Mouse (Mus musculus): Measurements from ENCODE around the gene Srsf5. TPM values are rescaled to one million over a fixed set of nuclear protein-coding genes. Genes with fewer than 3 reads are reported as not detected.

Srsf5 gene
- total RNA-seq (2017): 1,371 and 1,393 TPM in 2 replicates

DNA sequence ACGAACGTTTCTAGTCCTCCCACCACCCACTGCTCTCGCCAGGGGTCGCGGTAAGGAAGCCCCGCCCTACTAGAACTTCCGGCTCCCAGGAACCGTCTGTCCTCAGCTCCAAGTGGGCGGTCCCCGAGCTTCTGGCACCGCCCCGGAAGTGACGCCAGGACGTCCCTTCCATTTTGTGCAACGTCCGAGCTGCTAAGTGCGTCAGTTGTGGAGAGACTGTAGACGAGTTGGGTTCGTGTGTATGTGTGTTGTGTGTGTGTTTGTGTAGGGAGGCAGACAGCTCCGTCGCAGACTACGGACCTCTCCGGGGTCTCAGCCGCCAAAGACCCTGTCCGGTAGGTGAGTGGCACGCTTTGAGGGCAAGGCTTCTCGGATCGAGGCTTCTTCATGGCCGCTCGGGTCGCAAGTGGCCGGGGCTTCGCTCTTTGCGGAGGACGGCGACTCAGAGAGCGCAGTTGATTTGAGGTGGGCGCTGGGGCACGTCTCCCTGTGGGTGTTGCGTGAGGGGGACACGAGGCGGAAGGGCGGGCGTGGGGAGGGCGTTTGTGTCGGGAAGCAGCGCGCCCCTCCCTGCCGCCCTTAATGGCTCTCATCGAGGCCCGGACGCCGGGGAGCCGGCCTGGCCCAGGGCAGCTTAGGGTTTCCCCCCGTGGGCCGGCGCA lies at the start of gene Srsf5:
Srsf5 (plus strand) TSS at position 171 of the 662 bp plus-strand sequence.
- peak; percentile 81 to 85 for ATAC-seq (replicated peaks in 1 of 2; ENCODE audit: insufficient read depth in 1 of 2, low FRiP score in 2 of 2, low TSS enrichment in 1 of 2, low read depth in 1 of 2, poor library complexity in 2 of 2, severe bottlenecking in 2 of 2)

DNA sequence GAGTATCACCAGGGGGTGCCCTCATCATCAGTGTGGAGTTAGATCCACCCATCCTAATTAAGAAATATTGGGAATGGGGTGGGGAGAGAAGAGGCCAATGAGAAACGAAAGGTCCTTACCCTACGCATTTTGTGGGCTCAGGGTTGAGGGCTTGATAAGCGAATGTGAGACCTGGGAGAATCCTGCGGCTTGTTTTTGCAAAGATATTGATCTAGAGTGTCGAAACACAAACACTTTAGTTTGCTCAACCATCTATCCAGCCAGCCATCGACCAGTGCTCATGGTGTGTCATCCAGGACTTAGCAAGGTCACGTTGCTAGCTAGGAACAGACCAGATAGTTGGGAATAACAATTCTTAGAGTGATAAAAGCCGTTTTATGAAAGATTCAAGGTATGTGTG lies 35.7 kb upstream of the Srsf5 start:
- ATAC-seq (replicated peaks in 1 of 2; ENCODE audit: insufficient read depth in 1 of 2, low FRiP score in 2 of 2, low TSS enrichment in 1 of 2, low read depth in 1 of 2, poor library complexity in 2 of 2, severe bottlenecking in 2 of 2): no peak

DNA sequence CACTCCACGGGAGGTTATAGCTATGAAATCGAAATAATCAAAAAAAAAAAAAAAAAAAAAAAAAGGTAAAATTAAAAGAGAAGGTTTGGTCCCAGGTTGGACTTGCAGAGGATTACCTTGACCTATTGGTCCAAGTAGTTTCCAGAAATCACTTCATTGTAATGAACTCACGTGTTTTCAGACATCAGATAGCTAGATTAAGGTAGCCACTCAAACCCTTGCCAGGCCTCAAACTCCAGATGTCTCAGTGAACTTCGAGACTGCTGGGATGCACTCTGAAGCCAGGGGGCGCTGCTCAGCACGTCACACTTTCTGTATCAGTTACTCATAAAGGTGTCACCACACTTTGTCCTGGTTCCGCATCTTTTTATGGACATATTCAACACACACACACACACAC lies 27.5 kb upstream of the Srsf5 start:
- ATAC-seq (replicated peaks in 1 of 2; ENCODE audit: insufficient read depth in 1 of 2, low FRiP score in 2 of 2, low TSS enrichment in 1 of 2, low read depth in 1 of 2, poor library complexity in 2 of 2, severe bottlenecking in 2 of 2): peak in 1 of 2 experiments; percentile 64; a peak in 1 of 4 replicates

DNA sequence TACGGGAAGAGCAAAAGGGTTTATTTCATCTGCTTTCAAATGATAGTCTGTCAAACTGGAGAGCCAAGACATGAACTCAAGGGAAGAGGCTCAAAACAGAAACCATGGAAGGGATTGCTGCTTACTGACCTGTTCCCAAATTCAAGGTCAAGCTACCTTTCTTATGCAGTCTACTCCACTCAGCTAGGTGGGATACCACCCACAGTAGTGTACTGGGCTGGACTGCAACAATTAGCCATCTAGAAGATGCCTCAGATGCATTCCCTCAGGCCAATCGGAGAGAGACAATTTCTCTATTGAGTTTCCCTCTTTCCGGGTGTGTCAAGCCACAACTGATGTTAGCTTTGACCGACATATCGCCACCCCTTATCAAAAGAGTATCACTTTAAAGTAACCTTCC lies 24.0 kb upstream of the Srsf5 start:
- no peak for ATAC-seq (replicated peaks in 1 of 2; ENCODE audit: insufficient read depth in 1 of 2, low FRiP score in 2 of 2, low TSS enrichment in 1 of 2, low read depth in 1 of 2, poor library complexity in 2 of 2, severe bottlenecking in 2 of 2)

DNA sequence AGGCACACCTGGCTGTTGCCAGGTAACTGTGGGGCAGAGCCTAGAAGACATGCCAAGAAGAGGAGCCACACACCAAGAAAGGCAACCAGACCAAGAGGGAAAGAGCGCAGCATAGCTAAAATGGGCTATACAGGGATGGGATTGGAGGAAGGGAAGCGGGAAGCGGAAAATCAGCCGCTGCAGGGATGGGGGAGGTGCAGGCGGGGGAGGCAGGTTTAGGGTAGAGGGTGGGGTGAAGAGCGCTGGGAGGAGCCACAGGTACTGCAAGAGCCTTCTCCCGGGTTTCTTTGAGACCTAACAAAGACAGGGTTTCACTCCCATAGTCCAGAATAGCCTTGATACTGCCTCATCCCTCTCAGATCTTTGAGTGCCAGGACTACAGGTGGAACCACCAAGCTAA lies 22.4 kb upstream of the Srsf5 start:
- ATAC-seq (replicated peaks in 1 of 2; ENCODE audit: insufficient read depth in 1 of 2, low FRiP score in 2 of 2, low TSS enrichment in 1 of 2, low read depth in 1 of 2, poor library complexity in 2 of 2, severe bottlenecking in 2 of 2): no peak

DNA sequence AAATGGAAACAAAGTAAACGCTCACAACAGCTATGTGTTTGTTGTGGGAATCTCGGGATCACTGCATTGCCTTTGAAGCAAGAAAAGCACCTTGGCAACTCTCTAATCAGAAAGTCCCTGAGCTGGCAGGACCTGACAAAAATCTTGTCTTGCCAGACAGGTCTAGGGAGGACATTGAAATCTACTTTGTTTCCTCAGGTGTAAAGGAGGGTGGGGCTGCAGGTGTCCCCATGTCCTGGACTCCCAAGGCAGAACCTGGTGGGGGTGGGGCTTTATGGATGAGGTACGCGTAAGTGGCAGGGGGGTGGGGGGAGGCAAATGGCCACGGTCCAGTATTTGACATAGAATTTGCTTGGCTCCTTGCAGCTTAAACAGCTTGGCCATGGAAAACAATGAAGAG lies 21.7 kb upstream of the Srsf5 start:
- no peak for ATAC-seq (replicated peaks in 1 of 2; ENCODE audit: insufficient read depth in 1 of 2, low FRiP score in 2 of 2, low TSS enrichment in 1 of 2, low read depth in 1 of 2, poor library complexity in 2 of 2, severe bottlenecking in 2 of 2)

DNA sequence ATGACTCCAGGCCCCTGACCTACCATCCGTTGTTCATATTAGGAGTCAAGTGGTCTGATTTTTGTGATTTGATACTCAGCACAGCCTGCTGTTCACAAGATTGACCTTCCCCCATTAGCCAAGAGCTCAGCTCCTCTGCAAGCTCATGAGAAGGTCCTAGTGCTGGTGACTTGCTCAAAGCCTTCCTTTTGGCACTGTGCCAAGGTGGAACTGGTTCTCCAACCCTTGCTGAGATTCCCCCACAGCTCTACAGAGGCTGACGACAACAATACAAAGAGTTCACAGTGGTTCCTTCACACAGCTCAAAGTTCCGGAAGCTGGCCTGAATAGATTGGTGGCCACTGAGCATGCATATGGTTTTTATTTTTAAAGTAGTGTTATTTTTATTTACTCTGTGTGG lies 21.1 kb upstream of the Srsf5 start:
- no peak for ATAC-seq (replicated peaks in 1 of 2; ENCODE audit: insufficient read depth in 1 of 2, low FRiP score in 2 of 2, low TSS enrichment in 1 of 2, low read depth in 1 of 2, poor library complexity in 2 of 2, severe bottlenecking in 2 of 2)

DNA sequence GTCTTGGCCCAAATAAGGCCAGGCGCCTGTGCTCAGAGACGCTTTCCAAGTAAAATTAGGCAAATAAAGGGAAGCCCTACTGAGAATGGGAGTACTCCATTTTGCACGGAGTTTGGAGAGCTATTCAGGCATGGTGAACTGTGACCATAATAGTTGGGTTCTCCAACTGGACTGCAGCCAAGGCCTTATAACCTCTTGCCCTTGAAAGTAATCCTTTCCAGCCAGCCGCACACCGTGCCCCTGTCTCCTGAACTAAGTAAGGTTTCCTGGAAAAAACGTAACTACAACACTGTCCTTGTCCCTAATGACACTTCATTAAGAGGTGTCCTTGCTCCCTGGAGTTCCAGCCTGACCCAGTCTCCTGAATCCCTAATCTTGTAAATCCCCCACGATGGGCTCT lies 19.4 kb upstream of the Srsf5 start:
- no peak for ATAC-seq (replicated peaks in 1 of 2; ENCODE audit: insufficient read depth in 1 of 2, low FRiP score in 2 of 2, low TSS enrichment in 1 of 2, low read depth in 1 of 2, poor library complexity in 2 of 2, severe bottlenecking in 2 of 2)

DNA sequence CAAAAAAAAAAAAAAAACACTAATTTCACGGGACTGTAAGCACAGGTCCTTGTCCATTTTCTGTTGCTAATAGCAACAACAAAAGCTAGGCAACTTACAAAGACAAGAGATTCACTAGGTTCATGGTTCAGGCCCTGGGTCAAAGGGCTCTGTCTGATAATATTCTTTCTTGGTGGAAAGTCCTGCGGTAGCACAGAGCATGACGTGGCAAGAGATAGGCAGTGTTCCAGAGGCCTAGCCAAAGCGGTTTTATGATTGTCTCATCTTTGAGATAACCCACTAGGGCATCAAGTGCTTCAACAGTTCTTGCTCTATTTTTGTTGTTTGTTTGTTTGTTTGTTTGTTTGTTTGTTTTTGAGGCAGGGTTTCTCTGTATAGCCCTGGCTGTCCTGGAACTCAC lies 18.8 kb upstream of the Srsf5 start:
- no peak for ATAC-seq (replicated peaks in 1 of 2; ENCODE audit: insufficient read depth in 1 of 2, low FRiP score in 2 of 2, low TSS enrichment in 1 of 2, low read depth in 1 of 2, poor library complexity in 2 of 2, severe bottlenecking in 2 of 2)

DNA sequence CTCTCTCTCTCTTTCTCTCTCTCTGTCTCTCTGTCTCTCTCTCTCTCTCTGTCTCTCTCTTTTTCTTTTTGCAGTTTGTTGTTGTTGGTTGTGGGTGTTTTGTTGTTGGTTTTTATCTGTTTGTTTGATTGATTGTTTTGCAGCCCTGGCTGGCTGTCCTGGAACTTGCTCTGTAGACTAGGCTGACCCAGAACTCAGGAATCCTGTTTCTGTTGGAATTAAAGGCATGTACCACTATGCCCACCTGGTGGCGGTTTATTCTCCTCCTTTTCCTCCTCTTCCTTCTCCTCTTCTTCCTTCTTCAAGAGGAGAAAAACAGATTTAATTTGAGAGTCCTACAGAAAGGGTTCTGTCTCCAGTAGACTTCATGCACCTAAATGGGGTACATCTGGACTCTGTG lies 17.8 kb upstream of the Srsf5 start:
- no peak for ATAC-seq (replicated peaks in 1 of 2; ENCODE audit: insufficient read depth in 1 of 2, low FRiP score in 2 of 2, low TSS enrichment in 1 of 2, low read depth in 1 of 2, poor library complexity in 2 of 2, severe bottlenecking in 2 of 2)

DNA sequence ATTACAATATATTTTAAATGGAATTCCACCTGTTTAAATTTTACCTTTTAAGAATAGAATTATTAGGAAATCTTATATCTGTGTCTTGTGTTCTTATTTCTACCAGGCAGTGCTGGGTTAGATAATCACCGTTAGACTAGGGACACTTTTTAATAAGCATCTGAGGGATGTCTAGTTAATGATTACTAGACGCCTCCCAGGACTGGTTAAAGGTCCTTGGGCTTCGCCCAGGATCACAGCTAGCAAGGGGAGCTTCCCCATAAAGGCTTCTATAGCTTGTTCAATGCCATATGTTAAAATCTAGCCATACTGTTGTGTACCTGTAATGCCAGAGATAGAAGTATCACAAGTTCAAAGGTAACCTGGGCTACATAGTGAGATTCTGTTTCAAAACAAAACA lies 16.4 kb upstream of the Srsf5 start:
- ATAC-seq (replicated peaks in 1 of 2; ENCODE audit: insufficient read depth in 1 of 2, low FRiP score in 2 of 2, low TSS enrichment in 1 of 2, low read depth in 1 of 2, poor library complexity in 2 of 2, severe bottlenecking in 2 of 2): no peak

DNA sequence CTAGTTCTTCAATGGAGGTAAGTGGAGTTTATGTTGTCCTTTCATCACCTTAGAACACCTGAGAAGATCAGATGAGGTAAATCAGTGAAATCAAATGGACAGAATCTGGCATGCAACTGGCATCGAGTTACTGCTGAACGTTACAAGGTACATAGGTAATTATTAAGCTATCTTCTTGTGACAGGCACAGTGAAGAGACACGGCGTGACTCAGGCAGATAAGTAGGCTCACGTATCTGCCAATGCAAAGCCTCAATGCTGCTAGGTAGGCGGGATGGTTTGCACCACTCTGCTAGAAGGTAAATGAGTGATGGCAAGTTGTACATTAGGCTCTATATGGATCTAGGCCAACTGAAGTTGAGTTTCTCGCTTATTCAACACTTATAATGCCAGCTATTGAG lies 15.2 kb upstream of the Srsf5 start:
- ATAC-seq (replicated peaks in 1 of 2; ENCODE audit: insufficient read depth in 1 of 2, low FRiP score in 2 of 2, low TSS enrichment in 1 of 2, low read depth in 1 of 2, poor library complexity in 2 of 2, severe bottlenecking in 2 of 2): no peak

DNA sequence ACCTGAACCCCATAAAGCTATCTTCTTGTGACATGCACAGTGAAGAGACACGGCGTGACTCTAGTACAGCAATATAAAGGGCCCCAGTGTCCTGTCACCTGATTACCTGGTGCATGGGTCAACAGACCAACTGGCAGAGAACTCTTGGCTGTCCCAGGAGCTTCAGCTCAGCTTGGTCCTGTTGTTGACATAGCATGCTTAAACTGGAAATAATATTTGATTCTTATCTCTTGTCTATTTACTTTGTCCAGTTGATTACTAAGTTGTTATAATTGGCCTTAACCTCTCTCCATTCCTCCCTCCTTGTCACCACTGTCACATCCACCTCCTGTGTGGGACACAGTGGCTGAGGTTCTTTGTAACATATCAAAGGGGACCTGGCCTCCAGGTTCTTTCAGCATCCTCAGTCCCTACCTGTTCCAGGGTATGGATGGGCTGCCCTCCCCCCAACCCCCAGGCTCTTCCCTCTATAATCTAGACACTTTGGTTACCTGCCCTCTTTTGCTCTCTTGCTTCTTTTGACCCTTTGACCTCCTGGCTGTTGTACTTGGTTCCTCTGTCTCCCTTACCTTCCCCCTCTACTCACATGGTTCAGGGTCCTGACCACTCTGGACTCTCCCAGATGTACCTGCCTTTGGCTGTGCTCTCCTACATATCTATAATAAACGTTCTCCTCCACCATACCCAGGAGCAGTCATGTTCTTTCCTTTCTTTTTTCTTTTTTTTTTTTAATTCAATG lies 13.7 kb upstream of the Srsf5 start:
- no peak for ATAC-seq (replicated peaks in 1 of 2; ENCODE audit: insufficient read depth in 1 of 2, low FRiP score in 2 of 2, low TSS enrichment in 1 of 2, low read depth in 1 of 2, poor library complexity in 2 of 2, severe bottlenecking in 2 of 2)

DNA sequence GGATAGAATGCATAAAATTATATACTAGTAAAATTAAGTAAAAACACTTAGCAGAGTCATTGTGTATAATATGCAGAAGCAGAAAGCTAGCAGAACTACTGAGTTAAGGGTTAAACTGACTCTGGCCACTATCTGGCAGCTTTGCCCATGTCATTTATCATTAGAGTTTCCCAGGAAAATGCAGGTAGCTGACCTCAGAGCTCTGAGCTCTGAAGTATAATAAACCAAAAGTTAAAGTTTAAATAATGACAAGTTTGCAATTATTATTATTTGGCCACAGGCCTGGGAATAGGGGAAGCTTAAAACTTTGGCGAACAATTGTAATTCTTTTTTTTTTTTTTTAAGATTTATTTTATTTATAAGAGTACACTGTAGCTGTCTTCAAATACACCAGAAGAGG lies 12.4 kb upstream of the Srsf5 start:
- ATAC-seq (replicated peaks in 1 of 2; ENCODE audit: insufficient read depth in 1 of 2, low FRiP score in 2 of 2, low TSS enrichment in 1 of 2, low read depth in 1 of 2, poor library complexity in 2 of 2, severe bottlenecking in 2 of 2): no peak

DNA sequence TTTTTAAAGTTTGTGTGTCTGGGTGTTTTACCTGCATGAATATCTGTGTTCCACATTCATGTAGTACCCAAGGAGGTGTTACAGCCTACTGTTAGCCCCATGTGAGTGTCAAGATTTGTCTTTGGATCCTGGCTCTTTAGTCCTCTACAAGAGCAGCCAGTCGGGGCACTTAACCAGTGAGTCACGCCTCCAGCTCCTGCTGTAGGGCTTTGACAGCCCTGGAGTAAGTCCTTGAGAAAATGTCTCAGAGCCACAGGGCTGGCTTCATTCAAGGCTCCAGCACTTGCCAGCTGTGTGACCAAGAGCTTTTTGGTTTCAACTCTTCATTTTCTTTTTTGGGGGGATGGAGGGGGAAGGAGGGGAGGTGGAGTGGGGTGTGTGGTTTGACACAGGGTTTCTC lies 8.6 kb upstream of the Srsf5 start:
- ATAC-seq (replicated peaks in 1 of 2; ENCODE audit: insufficient read depth in 1 of 2, low FRiP score in 2 of 2, low TSS enrichment in 1 of 2, low read depth in 1 of 2, poor library complexity in 2 of 2, severe bottlenecking in 2 of 2): no peak

DNA sequence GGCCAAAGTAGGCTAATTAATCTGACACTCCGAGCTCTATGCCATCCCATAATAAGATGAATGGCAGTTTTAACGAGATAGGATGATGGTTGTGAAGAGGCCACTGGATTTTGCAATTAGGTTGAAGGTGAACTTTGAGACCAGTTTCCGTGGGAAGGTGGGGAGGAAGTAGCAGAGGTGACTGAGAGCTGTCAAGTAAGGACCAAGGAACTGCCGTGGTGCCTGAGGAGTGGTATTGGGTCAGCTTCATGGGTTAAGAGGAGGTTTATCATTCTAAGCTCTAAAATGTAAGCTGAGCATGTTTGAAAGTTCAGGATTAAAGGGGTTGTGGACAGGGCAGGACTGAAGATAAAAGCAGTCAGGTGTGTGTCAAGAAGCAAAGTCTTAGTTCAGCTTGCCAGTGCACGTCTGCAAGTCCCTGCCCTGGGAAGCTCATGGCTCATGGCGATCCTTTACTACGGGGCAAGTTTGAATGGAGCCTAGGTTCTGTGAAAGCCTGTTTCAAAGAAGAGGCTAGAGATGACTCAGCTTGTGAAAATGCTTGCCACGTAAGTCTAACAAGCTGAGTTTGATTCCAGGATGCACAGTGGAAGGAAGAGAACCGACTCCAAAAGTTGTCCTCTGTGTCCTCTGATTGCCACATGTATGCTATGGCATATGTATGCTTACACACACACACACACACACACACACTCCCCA lies 7.8 kb upstream of the Srsf5 start:
- no peak for ATAC-seq (replicated peaks in 1 of 2; ENCODE audit: insufficient read depth in 1 of 2, low FRiP score in 2 of 2, low TSS enrichment in 1 of 2, low read depth in 1 of 2, poor library complexity in 2 of 2, severe bottlenecking in 2 of 2)

DNA sequence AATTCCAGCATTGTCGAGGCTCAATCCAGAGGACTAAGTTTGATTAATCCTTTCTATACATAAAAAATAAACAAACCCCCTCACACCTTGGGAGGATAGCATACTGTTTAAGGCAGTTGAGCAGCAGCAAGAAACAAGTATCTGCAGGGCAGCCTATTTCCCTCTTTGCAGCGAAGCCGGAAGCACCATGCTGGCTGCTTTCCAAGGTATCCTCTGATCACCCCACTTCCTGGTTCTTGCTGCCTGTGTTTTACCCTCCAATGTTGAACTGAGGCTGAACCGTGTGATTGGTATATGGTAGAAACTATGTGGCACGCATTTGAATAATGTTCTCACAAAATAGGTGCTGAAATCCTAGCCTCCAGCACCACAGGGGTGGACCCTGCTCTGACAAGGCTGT lies 6.7 kb upstream of the Srsf5 start:
- peak; percentile 76 to 87 for ATAC-seq (replicated peaks in 1 of 2; ENCODE audit: insufficient read depth in 1 of 2, low FRiP score in 2 of 2, low TSS enrichment in 1 of 2, low read depth in 1 of 2, poor library complexity in 2 of 2, severe bottlenecking in 2 of 2)

DNA sequence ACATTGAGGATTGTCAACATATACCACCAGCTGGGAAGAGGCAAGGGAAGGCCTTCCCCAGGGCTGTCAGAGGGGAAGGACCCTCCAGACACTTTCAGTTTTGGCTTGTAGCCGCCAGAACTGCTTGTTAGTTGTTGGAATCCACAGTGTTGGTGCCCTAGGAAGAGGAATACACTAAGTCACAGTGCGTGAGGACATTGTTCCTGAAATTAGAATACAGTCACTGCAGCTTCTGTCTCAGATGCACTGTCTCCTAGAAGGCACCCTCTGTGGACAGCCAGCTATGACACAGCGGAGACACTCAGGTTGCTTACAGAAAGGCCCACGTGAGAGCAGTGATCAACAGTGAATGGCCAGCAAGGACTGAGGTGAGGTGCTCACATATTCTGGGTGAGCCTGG lies 6.1 kb upstream of the Srsf5 start:
- peak; percentile 44 to 46; a peak in 3 of 4 replicates for ATAC-seq (replicated peaks in 1 of 2; ENCODE audit: insufficient read depth in 1 of 2, low FRiP score in 2 of 2, low TSS enrichment in 1 of 2, low read depth in 1 of 2, poor library complexity in 2 of 2, severe bottlenecking in 2 of 2)

Measured in hematopoietic stem cell, adult 5-6 weeks (primary cell).